Mouse (Mus musculus): Measurements from ENCODE around the gene Ddx4. TPM values are rescaled to one million over a fixed set of nuclear protein-coding genes. Genes with fewer than 3 reads are reported as not detected.

Gene Ddx4
- total RNA-seq, 1 experiment = 4.8 TPM

- Histone ChIP-seq H3K36me3 (ENCODE audit: control insufficient read depth, insufficient read depth, low read length, poor library complexity, severe bottlenecking) (no peaks in the 10 kb centered on the region), H3K27ac (ENCODE audit: insufficient read depth, low read depth, low read length, poor library complexity, severe bottlenecking) (no peak overlapping the region), H3K9ac (ENCODE audit: insufficient read depth, low read depth, low read length, poor library complexity, severe bottlenecking) (no peak overlapping the region), H3K4me1 (ENCODE audit: control insufficient read depth in 2 of 2, insufficient read depth in 2 of 2, low read length in 2 of 2, poor library complexity in 1 of 2) (no peaks in the 10 kb centered on the region), H3K9me3 (ENCODE audit: control insufficient read depth, insufficient read depth, low read depth, low read length) (no peaks in the 10 kb centered on the region), H3K4me3 (ENCODE audit: insufficient read depth in 1 of 2, low read depth in 1 of 2, low read length in 2 of 2, poor library complexity in 1 of 2, severe bottlenecking in 1 of 2) (no peak overlapping the region)
- DNase-seq (ENCODE audit: low read depth, low spot score) = no peak
- in situ Hi-C loops (cut with MboI; ENCODE audit: low sequenced_read_pairs in 2 of 2, unreplicated experiment in 2 of 2) = no loop called here
- TF ChIP-seq ZNF384 (IDR thresholded peaks at IDR 0.05; ENCODE audit: low read depth, low read length) (no peak), MAFK (IDR thresholded peaks at IDR 0.05; ENCODE audit: insufficient read depth, low read depth, low read length) (no peak), HCFC1 (IDR thresholded peaks at IDR 0.05; ENCODE audit: borderline replicate concordance, insufficient read depth, low read length) (no peak), ZC3H11A (IDR thresholded peaks at IDR 0.05; ENCODE audit: borderline replicate concordance, low read depth, low read length) (no peak), CHD2 (IDR thresholded peaks at IDR 0.05; ENCODE audit: low read depth, low read length) (no peak)
Measured at GRCm38 (mm10) chr13:112639111-112639510, 13.2 kb downstream of the Ddx4 start.

DNA sequence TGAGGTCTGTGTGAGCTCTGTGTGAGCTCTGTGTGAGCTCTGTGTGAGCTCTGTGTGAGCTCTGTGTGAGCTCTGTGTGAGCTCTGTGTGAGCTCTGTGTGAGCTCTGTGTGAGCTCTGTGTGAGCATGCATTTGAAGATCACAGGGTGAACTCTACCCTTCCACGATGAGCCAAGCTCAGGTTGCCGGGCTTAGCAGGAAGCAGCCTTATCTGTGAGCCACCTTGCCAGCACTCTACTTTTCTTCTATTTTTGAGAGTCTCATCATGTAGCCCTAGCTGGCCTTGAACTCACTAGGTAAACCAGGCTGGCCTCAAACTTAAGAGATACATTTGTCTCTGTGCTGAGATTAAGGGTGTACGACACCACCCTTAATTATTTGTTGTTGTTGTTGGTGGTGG is 15.8 kb downstream of the Ddx4 start:
- no peak overlapping the region for H3K4me3 ChIP-seq (ENCODE audit: insufficient read depth in 1 of 2, low read depth in 1 of 2, low read length in 2 of 2, poor library complexity in 1 of 2, severe bottlenecking in 1 of 2)
- no peaks in the 10 kb centered on the region for H3K36me3 ChIP-seq (ENCODE audit: control insufficient read depth, insufficient read depth, low read length, poor library complexity, severe bottlenecking)
- TF ChIP-seq CHD2 (IDR thresholded peaks at IDR 0.05; ENCODE audit: low read depth, low read length) (no peak), HCFC1 (IDR thresholded peaks at IDR 0.05; ENCODE audit: borderline replicate concordance, insufficient read depth, low read length) (no peak), ZC3H11A (IDR thresholded peaks at IDR 0.05; ENCODE audit: borderline replicate concordance, low read depth, low read length) (no peak), MAFK (IDR thresholded peaks at IDR 0.05; ENCODE audit: insufficient read depth, low read depth, low read length) (no peak), ZNF384 (IDR thresholded peaks at IDR 0.05; ENCODE audit: low read depth, low read length) (no peak)
- in situ Hi-C loops (cut with MboI; ENCODE audit: low sequenced_read_pairs in 2 of 2, unreplicated experiment in 2 of 2) = no loop called here
- no peaks in the 10 kb centered on the region for H3K4me1 ChIP-seq (ENCODE audit: control insufficient read depth in 2 of 2, insufficient read depth in 2 of 2, low read length in 2 of 2, poor library complexity in 1 of 2)
- no peak for DNase-seq (ENCODE audit: low read depth, low spot score)
- no peak overlapping the region for H3K27ac ChIP-seq (ENCODE audit: insufficient read depth, low read depth, low read length, poor library complexity, severe bottlenecking)
- H3K9me3 ChIP-seq (ENCODE audit: control insufficient read depth, insufficient read depth, low read depth, low read length) = no peaks in the 10 kb centered on the region
- no peak overlapping the region for H3K9ac ChIP-seq (ENCODE audit: insufficient read depth, low read depth, low read length, poor library complexity, severe bottlenecking)

GRCm38 (mm10) chr13:112635174-112635837 is 17.0 kb downstream of the Ddx4 start:
- Histone ChIP-seq H3K4me1 (ENCODE audit: control insufficient read depth in 2 of 2, insufficient read depth in 2 of 2, low read length in 2 of 2, poor library complexity in 1 of 2) (no peaks in the 10 kb centered on the region), H3K27ac (ENCODE audit: insufficient read depth, low read depth, low read length, poor library complexity, severe bottlenecking) (no peak overlapping the region), H3K9me3 (ENCODE audit: control insufficient read depth, insufficient read depth, low read depth, low read length) (no peaks in the 10 kb centered on the region), H3K9ac (ENCODE audit: insufficient read depth, low read depth, low read length, poor library complexity, severe bottlenecking) (no peak overlapping the region), H3K4me3 (ENCODE audit: insufficient read depth in 1 of 2, low read depth in 1 of 2, low read length in 2 of 2, poor library complexity in 1 of 2, severe bottlenecking in 1 of 2) (no peak overlapping the region), H3K36me3 (ENCODE audit: control insufficient read depth, insufficient read depth, low read length, poor library complexity, severe bottlenecking) (no peaks in the 10 kb centered on the region)
- in situ Hi-C loops (cut with MboI; ENCODE audit: low sequenced_read_pairs in 2 of 2, unreplicated experiment in 2 of 2) = no loop called here
- TF ChIP-seq ZC3H11A (IDR thresholded peaks at IDR 0.05; ENCODE audit: borderline replicate concordance, low read depth, low read length) (no peak), ZNF384 (IDR thresholded peaks at IDR 0.05; ENCODE audit: low read depth, low read length) (no peak)
- DNase-seq (ENCODE audit: low read depth, low spot score) = no peak

GRCm38 (mm10) chr13:112625566-112625965 is 26.7 kb downstream of the Ddx4 start:
- no peak overlapping the region for H3K9ac ChIP-seq (ENCODE audit: insufficient read depth, low read depth, low read length, poor library complexity, severe bottlenecking)
- no peaks in the 10 kb centered on the region for H3K9me3 ChIP-seq (ENCODE audit: control insufficient read depth, insufficient read depth, low read depth, low read length)
- no peak overlapping the region for H3K27ac ChIP-seq (ENCODE audit: insufficient read depth, low read depth, low read length, poor library complexity, severe bottlenecking)
- no peak for DNase-seq (ENCODE audit: low read depth, low spot score)
- in situ Hi-C loops (cut with MboI; ENCODE audit: low sequenced_read_pairs in 2 of 2, unreplicated experiment in 2 of 2) = no loop called here
- H3K4me3 ChIP-seq (ENCODE audit: insufficient read depth in 1 of 2, low read depth in 1 of 2, low read length in 2 of 2, poor library complexity in 1 of 2, severe bottlenecking in 1 of 2) = no peak overlapping the region
- no peaks in the 10 kb centered on the region for H3K4me1 ChIP-seq (ENCODE audit: control insufficient read depth in 2 of 2, insufficient read depth in 2 of 2, low read length in 2 of 2, poor library complexity in 1 of 2)
- no peaks in the 10 kb centered on the region for H3K36me3 ChIP-seq (ENCODE audit: control insufficient read depth, insufficient read depth, low read length, poor library complexity, severe bottlenecking)
- no peak for TF ChIP-seq MAFK (IDR thresholded peaks at IDR 0.05; ENCODE audit: insufficient read depth, low read depth, low read length)
- TF ChIP-seq HCFC1 (IDR thresholded peaks at IDR 0.05; ENCODE audit: borderline replicate concordance, insufficient read depth, low read length) = no peak

DNA sequence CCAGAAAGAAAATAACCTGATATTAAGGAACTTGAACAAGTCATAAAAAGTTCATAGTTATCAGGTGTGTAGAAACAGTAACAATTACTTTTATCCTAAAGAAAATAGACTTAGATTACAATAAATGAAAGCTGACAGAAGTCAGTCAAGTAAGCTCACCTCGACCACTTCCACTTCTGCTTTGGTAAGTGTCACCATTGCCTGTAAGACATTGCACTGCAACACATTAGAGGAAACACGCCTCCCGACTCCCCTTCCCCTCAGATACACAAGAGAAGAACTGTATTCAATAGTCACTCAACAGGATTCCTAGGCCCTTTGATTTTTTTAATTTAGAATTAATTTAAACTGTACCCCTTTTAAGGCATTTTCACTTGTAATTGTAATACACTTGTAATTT is 27.7 kb downstream of the Ddx4 start:
- Histone ChIP-seq H3K36me3 (ENCODE audit: control insufficient read depth, insufficient read depth, low read length, poor library complexity, severe bottlenecking) (no peaks in the 10 kb centered on the region), H3K9ac (ENCODE audit: insufficient read depth, low read depth, low read length, poor library complexity, severe bottlenecking) (no peak overlapping the region), H3K9me3 (ENCODE audit: control insufficient read depth, insufficient read depth, low read depth, low read length) (no peaks in the 10 kb centered on the region), H3K4me3 (ENCODE audit: insufficient read depth in 1 of 2, low read depth in 1 of 2, low read length in 2 of 2, poor library complexity in 1 of 2, severe bottlenecking in 1 of 2) (no peak overlapping the region), H3K27ac (ENCODE audit: insufficient read depth, low read depth, low read length, poor library complexity, severe bottlenecking) (no peak overlapping the region), H3K4me1 (ENCODE audit: control insufficient read depth in 2 of 2, insufficient read depth in 2 of 2, low read length in 2 of 2, poor library complexity in 1 of 2) (no peaks in the 10 kb centered on the region)
- in situ Hi-C loops (cut with MboI; ENCODE audit: low sequenced_read_pairs in 2 of 2, unreplicated experiment in 2 of 2) = no loop called here
- no peak for TF ChIP-seq HCFC1 (IDR thresholded peaks at IDR 0.05; ENCODE audit: borderline replicate concordance, insufficient read depth, low read length)
- no peak for TF ChIP-seq CHD2 (IDR thresholded peaks at IDR 0.05; ENCODE audit: low read depth, low read length)
- no peak for TF ChIP-seq ZC3H11A (IDR thresholded peaks at IDR 0.05; ENCODE audit: borderline replicate concordance, low read depth, low read length)
- no peak for TF ChIP-seq ZNF384 (IDR thresholded peaks at IDR 0.05; ENCODE audit: low read depth, low read length)
- no peak for TF ChIP-seq MAFK (IDR thresholded peaks at IDR 0.05; ENCODE audit: insufficient read depth, low read depth, low read length)
- DNase-seq (ENCODE audit: low read depth, low spot score) = no peak

Data from ES-E14 (cell line).